Mouse (Mus musculus): ENCODE results near the gene Map4k3.

DNA sequence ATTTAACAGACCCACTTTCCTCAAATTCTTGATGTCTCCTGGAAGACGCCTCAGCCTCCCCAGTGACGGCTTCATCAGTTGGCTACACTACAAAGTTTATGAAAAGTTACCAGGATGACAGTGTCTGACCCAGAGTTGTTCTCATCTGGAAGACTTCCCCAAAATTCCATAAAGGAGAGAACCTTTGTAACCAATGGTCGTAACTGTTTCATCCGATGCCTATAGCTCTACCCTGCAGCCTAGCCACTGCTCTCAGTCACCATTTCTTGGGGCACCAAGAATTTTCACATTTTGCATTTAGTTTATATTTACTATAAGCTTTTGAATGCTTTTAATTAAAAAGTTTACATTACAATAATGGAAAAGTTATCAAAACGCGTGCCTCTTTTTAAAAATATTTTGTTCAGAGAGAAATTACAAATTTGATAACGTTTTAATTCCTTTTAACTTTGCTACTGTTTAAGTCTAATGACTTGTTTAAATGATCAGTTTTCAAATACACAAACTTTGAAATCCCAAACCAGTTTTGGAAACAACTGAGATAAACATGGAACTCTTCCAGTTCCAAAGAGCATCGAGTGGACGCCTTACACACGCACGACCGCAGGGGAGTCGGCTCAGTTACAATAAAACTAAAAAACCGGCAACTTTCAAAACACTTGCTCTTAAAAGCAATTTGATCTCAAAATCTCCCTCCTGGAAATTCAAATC lies 83.1 kb downstream of the Map4k3 start:
- TF ChIP-seq CTCF (IDR thresholded peaks at IDR 0.05; ENCODE audit: control insufficient read depth, insufficient read depth, insufficient replicate concordance, low read depth, low read length), result no peak
- no peak for TF ChIP-seq POLR2A (IDR thresholded peaks at IDR 0.05; ENCODE audit: control insufficient read depth, low read depth, low read length)
